Mouse (Mus musculus): ENCODE results near the gene Arsj.

The Arsj gene

GRCm38 (mm10) chr3:126363568-126364505 lies at the start of gene Arsj:
TSS of gene Arsj (plus strand) at chr3:126363684.
- peak; percentile 45 for DNase-seq (ENCODE audit: low spot score)

DNA sequence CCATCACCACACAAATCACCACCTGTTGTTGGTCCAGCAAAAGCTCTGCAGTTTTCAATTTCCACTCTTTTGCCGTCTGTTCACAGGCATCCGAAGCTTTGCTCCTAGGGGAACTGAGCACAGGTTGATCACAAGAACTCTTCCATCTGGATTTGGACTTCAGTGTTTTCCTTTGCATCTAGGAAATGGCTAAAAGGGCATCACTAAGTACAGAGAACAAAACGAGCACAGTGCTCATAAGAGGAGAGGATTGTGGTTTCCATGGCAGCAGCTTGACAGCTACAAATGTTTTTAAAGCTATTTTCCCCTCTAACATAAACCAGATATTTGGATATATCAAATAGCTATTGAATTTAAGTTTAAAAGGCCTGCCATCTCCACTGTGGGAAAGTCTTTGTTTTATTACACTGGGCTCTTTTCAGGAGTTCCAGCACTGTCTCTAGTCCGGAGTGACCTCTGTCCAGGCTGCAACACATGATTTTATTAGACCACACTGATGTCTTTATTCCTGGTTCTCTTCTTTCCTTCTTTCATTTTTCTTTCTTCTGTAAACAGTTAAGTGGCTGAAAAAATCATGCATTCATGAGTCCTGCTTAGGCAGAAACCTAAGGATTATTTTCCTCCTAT lies 38.5 kb upstream of the Arsj start:
- DNase-seq (ENCODE audit: low spot score) = peak; percentile 17

DNA sequence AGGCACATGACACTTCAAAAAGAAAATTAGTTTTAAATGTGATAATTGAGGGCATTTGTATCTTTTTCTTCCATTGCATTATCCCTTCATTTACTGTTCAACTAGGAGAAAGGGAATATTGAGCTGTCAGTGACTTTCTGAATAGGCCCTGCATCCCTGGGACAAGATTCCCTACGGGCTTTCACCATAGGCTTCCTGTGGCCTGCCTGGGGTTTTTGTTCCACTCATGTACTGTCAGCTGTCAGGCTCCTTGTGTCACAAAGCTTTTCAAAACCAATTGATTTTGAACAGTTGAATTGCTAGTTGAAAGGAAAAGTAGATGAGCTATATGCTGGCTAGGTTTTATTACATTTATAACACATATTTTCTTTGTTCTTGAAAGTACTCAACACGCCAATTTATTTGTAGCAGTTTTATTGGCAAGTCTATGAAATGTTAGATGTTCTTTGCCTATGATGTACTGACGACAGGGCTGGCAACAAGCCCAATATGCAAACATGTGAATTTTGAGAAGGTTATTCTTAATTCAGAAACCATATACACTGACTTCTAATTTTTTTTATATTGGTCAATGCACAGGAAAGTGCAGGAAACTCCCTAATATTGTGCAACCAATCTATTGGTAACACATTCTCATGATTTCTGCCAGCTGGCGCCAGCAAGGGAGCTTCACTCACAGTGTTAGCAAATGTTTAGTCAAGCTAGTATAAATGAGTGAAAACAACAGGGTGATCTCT lies 37.4 kb upstream of the Arsj start:
- no peak for DNase-seq (ENCODE audit: low spot score)

DNA sequence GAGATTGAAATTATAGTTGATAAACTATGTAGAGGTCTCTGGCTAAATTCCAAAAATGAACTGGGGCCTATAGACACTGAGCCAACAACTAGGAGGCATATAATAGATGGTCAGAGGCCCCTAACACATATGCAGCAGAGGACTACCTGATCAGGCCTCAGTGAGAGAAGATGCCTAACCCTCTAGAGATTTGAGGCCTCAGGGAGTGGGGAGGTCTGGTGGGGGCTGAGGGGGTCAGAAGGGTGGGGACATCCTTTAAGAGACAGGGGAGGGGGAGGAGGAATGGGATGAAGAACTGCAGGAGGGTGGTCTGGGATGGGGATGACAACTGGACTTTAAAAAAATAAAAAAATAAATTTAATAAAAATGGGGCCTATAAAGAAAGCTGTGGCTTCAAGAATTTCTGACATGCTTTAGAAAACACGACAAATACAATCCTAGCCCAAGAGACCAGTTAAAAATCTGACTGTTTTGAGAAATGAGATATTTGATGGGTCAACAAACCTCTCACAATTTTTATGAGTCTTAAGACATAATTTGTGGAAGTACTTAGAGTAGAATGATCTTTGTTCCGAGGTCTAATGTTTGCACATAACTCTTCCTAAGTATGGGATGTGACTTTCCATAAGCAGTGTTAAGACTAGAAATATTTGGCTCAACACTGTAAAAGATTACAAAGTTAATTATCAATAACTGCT lies 36.7 kb upstream of the Arsj start:
- DNase-seq (ENCODE audit: low spot score) = no peak

DNA sequence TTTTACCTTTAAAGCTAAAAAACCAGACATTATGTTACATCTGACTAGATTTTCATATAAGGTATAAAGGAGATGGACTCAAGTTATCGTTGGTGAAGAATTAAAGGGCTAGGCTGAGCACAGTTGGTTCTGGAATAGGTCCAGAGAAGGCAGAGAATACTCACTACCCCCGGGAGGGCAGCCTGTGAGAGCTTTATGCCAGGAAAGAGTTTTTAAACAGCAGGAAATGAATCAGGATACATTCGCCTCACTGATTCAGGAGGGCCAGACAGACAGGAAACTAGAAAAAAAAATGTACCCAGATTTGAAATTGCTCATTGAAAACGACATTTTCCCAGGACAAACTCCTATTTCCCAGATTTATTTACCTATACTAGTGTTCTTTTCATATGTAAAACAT lies 28.2 kb upstream of the Arsj start:
- DNase-seq (ENCODE audit: low spot score) = no peak

DNA sequence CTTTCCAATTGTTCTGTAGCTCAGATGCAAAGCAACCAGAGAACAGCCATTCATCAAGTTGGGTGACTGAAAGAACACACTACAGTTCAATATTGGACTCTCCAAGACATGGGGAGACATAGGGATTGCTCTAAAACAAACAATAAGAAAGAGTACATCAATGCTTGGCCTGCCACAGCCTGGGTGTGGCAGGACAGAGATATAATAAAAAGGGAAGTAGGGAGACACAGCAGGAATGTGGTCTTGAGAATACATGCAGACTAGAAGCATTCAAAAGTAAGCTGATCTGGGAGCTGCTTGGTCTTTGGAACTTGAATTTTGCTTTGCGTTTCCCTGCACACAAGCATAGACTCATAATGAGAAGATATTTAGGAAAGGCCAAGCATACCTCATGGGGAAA lies 18.7 kb upstream of the Arsj start:
- no peak for DNase-seq (ENCODE audit: low spot score)

DNA sequence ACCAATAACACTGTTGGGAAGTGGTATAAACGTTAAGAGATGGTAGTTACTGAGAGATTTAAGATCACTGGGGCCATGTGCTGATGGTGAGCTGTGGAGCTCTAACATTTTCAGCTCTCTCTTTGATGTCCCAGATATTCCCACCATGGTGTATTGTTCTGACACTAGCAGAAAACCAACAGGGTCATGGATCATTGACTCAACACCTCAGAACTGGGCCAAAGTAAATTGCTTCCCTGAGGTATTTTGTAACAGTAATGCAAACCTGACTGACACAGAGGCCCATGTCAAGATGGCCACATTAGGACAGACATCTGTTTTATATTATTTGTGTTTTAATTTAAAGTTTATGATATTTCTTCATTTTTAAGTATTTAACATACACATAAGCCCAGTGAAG lies 3.7 kb upstream of the Arsj start:
- no peak for DNase-seq (ENCODE audit: low spot score)

- no peak for DNase-seq (ENCODE audit: low spot score)
These were observed 1.1 kb upstream of the Arsj start for GRCm38 (mm10) chr3:126362392-126362791.

DNA sequence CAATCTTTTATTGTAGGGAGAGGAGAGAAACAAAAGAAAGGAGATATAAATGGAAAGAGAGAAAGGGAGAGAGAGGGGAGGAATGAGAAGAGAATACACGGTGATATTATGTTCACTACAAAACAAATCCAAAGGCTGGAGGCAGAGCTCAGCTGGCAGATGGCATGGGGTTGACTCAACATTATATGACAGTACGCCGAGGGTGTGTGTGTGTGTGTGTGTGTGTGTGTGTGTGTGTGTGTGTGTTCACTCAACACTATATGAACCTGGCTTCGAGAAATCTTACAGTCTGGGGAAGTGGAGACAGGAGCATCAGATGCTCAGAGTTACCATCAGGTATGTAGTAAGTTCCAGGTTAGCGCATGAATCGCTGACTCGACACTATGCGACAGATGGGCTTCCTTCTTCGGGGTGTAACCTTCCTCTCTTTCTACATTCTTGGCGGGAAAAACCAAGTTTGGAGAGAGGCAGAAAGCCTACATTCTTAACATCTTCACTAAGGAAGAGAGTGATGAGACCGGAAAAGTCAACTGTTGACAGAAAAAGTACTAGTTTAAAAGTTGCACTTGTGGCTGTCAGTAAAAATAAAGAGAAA lies 456 bp upstream of the Arsj start:
- peak; percentile 3 for DNase-seq (ENCODE audit: low spot score)

GRCm38 (mm10) chr3:126364555-126364954 lies 1.1 kb downstream of the Arsj start:
- DNase-seq (ENCODE audit: low spot score) = no peak

DNA sequence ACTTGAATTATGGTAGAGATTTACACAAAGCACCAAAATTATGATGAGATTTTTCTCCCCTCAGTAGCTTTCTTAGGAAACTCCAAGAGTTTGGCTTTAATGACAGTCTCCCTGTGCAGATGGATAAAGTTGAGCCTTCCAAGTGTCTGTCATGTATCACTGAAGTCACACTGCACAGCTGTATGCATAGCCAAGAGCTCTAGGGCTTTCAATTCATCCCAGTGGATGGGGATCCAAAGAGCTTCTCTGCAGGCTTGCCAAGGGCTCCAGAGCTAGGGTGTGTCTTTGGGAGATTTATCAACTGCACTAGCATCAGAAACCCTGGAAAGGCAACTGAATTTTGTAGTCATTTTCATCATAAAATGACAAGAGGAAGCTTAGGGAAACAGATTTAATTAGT lies 7.1 kb downstream of the Arsj start:
- DNase-seq (ENCODE audit: low spot score) = no peak

GRCm38 (mm10) chr3:126372815-126373545 lies 9.5 kb downstream of the Arsj start:
- DNase-seq (ENCODE audit: low spot score) = peak; percentile 6

DNA sequence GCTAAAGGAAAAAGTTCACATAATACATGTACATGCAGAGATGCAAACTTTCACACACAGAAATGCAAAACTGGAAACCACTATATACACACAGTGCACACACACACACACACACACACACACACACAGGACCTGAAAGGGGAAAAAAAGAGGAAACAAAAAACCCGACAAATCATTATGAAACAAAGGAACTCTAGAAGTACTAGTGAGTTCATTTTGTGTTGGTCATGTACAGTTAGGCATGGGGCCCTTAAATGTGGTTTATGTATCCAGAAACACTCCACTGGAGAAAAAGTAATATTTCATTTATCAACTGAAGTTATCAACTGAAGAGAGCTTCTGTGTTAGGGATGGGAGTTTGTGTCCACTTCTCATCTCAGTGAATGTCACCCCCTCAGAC lies 10.2 kb downstream of the Arsj start:
- DNase-seq (ENCODE audit: low spot score) = no peak

- DNase-seq (ENCODE audit: low spot score) = no peak
These were observed 15.8 kb downstream of the Arsj start for GRCm38 (mm10) chr3:126379252-126379651.

GRCm38 (mm10) chr3:126379702-126380101 lies 16.2 kb downstream of the Arsj start:
- DNase-seq (ENCODE audit: low spot score) = no peak

- DNase-seq (ENCODE audit: low spot score) = no peak
These were observed 19.8 kb downstream of the Arsj start for GRCm38 (mm10) chr3:126383276-126383675.

- DNase-seq (ENCODE audit: low spot score) = no peak
These were observed 21.4 kb downstream of the Arsj start for GRCm38 (mm10) chr3:126384657-126385438.

DNA sequence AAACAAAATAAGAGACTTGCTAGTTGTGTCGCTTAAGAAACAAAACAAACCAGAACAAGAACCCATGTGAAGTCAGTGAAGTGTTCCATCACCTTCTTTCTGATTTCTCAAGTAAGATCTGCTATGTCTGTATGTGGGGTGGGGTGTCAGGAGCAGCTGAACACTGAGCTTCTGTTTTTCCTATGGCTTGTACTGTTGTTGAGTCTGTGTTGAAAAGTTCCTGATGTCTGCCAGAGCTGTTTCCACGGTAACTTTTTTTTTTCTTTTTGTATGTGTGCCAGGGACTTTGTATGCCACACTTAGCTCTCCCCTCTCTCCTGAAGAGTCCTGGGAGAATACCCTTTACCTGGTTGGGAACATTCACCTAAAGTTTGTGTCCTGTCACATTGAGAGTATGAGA lies 34.0 kb downstream of the Arsj start:
- DNase-seq (ENCODE audit: low spot score) = no peak

DNA sequence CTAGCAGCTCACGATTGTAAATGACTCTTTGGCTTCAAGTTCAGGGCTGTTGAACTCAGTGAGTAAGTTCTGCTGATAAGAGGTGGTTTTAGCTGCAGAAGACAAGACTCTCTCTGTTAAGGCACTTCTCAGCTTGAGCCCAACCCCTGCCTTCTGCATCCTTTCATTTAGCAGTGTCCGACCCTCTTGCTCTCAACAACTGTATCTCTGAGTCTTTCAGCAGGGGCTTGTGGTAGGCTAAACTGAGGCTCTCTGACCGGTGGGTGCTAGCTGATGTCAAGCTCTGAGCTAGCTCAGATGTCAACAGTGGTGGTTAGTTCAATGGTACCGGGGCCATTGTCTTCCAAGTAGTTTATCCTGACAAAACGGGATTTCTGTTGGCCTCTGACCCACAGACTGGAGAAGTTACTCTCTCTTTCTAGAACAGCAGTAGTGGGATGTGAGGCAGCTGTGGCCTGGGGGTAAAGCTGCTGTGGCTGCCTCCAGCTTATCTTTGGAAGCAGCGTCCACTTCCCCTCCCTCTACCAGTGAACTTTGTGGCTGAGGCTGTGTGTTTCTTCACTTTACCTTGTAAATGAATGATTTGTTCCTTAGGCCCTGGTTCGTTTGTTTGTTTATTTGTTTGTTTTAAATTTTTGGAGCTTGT lies 34.6 kb downstream of the Arsj start:
- DNase-seq (ENCODE audit: low spot score) = no peak

GRCm38 (mm10) chr3:126400726-126401125 lies 37.2 kb downstream of the Arsj start:
- no peak for DNase-seq (ENCODE audit: low spot score)
